Mouse (Mus musculus): ENCODE data around the gene Ier5. TPM values are rescaled to one million over a fixed set of nuclear protein-coding genes. Genes with fewer than 3 reads are reported as not detected.

Ier5 gene
- polyA plus RNA-seq, 1 experiment: 21.1 TPM

DNA sequence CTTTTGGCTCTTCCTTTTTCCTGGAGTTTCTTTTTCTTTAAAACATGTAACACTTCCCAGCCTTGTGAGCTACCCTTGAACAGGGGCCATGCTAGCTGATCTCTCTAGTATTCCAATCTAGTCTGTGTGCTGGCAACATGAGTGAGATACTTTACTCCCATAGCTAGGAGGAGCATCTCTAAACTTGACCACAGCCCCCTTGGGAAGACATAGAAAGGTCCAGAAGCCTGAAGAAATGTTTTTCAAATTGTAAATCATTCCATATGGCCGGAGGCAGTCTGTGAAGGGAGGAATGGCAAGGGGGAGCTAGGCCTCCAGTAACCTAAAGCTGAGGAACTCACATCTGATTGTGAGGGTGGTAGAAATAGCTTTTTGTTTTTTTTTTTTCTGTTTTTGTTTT lies 8.7 kb downstream of the Ier5 start:
- Histone ChIP-seq H3K79me2 (ENCODE audit: control insufficient read depth, insufficient read depth) (peaks cover 10% of the 10 kb centered on the region), H3K4me2 (ENCODE audit: low read depth) (peak overlapping the region; percentile 91), H3K27me3 (ENCODE audit: control insufficient read depth, insufficient read depth, insufficient read length) (no peaks in the 10 kb centered on the region), H3ac (ENCODE audit: control insufficient read depth, insufficient read length) (no peak overlapping the region), H3K36me3 (ENCODE audit: control insufficient read depth, insufficient read depth) (no peaks in the 10 kb centered on the region), H3K4me3 (no peak overlapping the region)
- TF ChIP-seq MYOG (IDR thresholded peaks at IDR 0.05; ENCODE audit: control insufficient read depth in 1 of 3, insufficient read depth in 1 of 3, insufficient read length in 2 of 3, low read depth in 2 of 3): no peak
- no peak for TF ChIP-seq POLR2A (IDR thresholded peaks at IDR 0.05; ENCODE audit: insufficient read length, low read depth)
- TF ChIP-seq E2F4 (IDR thresholded peaks at IDR 0.05; ENCODE audit: insufficient read depth): no peak
- TF ChIP-seq REST (IDR thresholded peaks at IDR 0.05; ENCODE audit: insufficient read depth, insufficient read length): no peak
- TF ChIP-seq TCF12 (IDR thresholded peaks at IDR 0.05; ENCODE audit: insufficient read depth, poor library complexity, severe bottlenecking): no peak
- no peak for TF ChIP-seq MAX (IDR thresholded peaks at IDR 0.05; ENCODE audit: low read depth)
- TF ChIP-seq POLR2AphosphoS2 (IDR thresholded peaks at IDR 0.05; ENCODE audit: insufficient read length, low read depth): no peak
- no peak for TF ChIP-seq SRF (IDR thresholded peaks at IDR 0.05; ENCODE audit: control insufficient read depth, insufficient read length, low read depth)
- no peak for TF ChIP-seq MYOD1 (IDR thresholded peaks at IDR 0.05; ENCODE audit: control insufficient read depth in 1 of 3, insufficient read length in 2 of 3, low read depth in 2 of 3)
- no peak for TF ChIP-seq CEBPB (IDR thresholded peaks at IDR 0.05; ENCODE audit: insufficient read depth, poor library complexity, severe bottlenecking)
- TF ChIP-seq TCF3 (IDR thresholded peaks at IDR 0.05; ENCODE audit: insufficient read length, low read depth): no peak

DNA sequence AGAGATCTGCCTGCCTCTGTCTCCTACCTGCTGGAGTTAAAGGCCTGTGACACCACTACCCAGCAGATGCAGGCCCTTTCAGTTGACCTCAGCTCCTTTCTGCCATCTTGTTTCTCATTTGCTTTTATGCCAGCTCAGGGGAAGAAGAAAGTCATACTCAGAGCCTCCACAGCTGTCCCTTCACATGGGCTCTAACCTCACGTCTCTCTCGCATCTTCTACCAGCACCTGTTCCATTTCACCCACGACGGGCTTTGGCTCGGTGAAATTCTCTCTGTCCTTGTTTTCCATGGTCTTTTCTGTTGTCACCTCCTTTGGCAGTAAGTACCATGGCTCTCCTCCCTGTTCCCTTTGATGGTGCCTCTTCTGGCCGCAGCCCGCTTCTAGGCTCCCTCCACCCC lies 9.1 kb downstream of the Ier5 start:
- Histone ChIP-seq H3K4me3 (no peak overlapping the region), H3K27me3 (ENCODE audit: control insufficient read depth, insufficient read depth, insufficient read length) (no peaks in the 10 kb centered on the region), H3K36me3 (ENCODE audit: control insufficient read depth, insufficient read depth) (no peaks in the 10 kb centered on the region), H3K79me2 (ENCODE audit: control insufficient read depth, insufficient read depth) (peaks cover 5% of the 10 kb centered on the region), H3K4me2 (ENCODE audit: low read depth) (no peak overlapping the region), H3ac (ENCODE audit: control insufficient read depth, insufficient read length) (no peak overlapping the region)
- peak in 2 of 3 experiments; percentile 26 to 42 for TF ChIP-seq MYOD1 (IDR thresholded peaks at IDR 0.05; ENCODE audit: control insufficient read depth in 1 of 3, insufficient read length in 2 of 3, low read depth in 2 of 3)
- peak in 1 of 3 experiments; percentile 51 for TF ChIP-seq MYOG (IDR thresholded peaks at IDR 0.05; ENCODE audit: control insufficient read depth in 1 of 3, insufficient read depth in 1 of 3, insufficient read length in 2 of 3, low read depth in 2 of 3)
- no peak for TF ChIP-seq CEBPB (IDR thresholded peaks at IDR 0.05; ENCODE audit: insufficient read depth, poor library complexity, severe bottlenecking)
- no peak for TF ChIP-seq POLR2A (IDR thresholded peaks at IDR 0.05; ENCODE audit: insufficient read length, low read depth)
- no peak for TF ChIP-seq E2F4 (IDR thresholded peaks at IDR 0.05; ENCODE audit: insufficient read depth)
- TF ChIP-seq REST (IDR thresholded peaks at IDR 0.05; ENCODE audit: insufficient read depth, insufficient read length): no peak
- no peak for TF ChIP-seq TCF12 (IDR thresholded peaks at IDR 0.05; ENCODE audit: insufficient read depth, poor library complexity, severe bottlenecking)

DNA sequence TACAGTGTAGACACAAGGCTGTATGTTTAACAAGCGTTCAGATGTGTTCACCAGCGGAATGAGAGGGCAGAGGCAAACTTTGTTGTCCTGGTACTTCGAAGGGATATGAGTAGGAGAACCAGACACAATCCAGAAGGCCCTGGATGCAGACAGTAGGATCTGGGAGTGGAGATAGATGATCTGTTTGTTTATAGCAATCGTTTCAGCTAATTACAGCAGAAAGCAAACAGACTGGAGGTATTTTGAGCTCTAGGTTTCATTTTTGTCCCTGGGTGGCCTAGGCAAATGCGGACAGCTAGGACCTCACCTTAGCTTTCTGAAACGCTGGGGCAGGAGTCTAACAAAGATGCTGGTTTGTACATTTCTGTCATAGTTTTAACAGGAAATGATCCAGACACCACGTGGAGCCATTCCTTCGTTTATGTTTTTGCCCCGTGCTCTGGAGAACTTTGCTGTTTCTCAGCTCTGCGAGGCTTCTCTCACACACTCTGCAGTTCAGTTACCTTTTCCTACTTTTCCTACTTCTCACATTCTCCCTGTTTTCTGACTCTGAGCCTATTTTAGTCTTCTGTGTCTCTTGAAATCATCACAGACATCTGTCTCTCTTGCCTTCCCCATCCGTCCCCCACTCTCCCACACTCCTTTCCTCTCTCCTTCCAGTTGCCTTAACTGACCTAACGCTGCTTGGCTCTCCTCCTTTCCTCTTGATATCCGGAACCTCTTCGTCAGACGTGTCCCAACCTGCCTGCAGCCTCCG lies 10.4 kb downstream of the Ier5 start:
- Histone ChIP-seq H3K4me3 (no peak overlapping the region), H3K27me3 (ENCODE audit: control insufficient read depth, insufficient read depth, insufficient read length) (no peaks in the 10 kb centered on the region), H3ac (ENCODE audit: control insufficient read depth, insufficient read length) (no peak overlapping the region), H3K79me2 (ENCODE audit: control insufficient read depth, insufficient read depth) (no peaks in the 10 kb centered on the region), H3K4me2 (ENCODE audit: low read depth) (peak overlapping the region; percentile 31), H3K36me3 (ENCODE audit: control insufficient read depth, insufficient read depth) (no peaks in the 10 kb centered on the region)
- TF ChIP-seq MYOD1 (IDR thresholded peaks at IDR 0.05; ENCODE audit: control insufficient read depth in 1 of 3, insufficient read length in 2 of 3, low read depth in 2 of 3) (no peak), SRF (IDR thresholded peaks at IDR 0.05; ENCODE audit: control insufficient read depth, insufficient read length, low read depth) (no peak), POLR2A (IDR thresholded peaks at IDR 0.05; ENCODE audit: insufficient read length, low read depth) (no peak), CEBPB (IDR thresholded peaks at IDR 0.05; ENCODE audit: insufficient read depth, poor library complexity, severe bottlenecking) (no peak), REST (IDR thresholded peaks at IDR 0.05; ENCODE audit: insufficient read depth, insufficient read length) (no peak), MAX (IDR thresholded peaks at IDR 0.05; ENCODE audit: low read depth) (no peak), MYOG (IDR thresholded peaks at IDR 0.05; ENCODE audit: control insufficient read depth in 1 of 3, insufficient read depth in 1 of 3, insufficient read length in 2 of 3, low read depth in 2 of 3) (no peak), E2F4 (IDR thresholded peaks at IDR 0.05; ENCODE audit: insufficient read depth) (no peak), TCF3 (IDR thresholded peaks at IDR 0.05; ENCODE audit: insufficient read length, low read depth) (no peak)

DNA sequence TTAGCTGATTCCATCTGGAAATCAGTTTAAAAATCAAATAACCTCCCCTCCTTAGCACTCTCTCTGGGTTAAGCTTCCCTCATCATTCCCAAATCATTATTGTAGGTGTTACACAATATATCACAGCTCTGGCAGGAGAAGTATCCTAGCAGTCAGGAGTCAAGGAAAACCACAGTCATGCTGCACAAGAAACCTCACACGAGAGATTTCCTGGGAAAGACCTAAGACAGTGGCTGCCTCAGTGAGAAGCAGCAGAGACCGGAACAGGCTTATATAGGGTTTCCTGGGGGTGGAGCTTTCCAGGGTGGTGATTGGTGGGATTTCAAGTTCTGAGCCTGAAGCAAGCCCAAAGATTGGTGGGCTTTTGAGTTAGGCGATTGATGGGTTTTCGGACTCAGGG lies 11.4 kb downstream of the Ier5 start:
- TF ChIP-seq SRF (IDR thresholded peaks at IDR 0.05; ENCODE audit: control insufficient read depth, insufficient read length, low read depth): no peak
- TF ChIP-seq TCF12 (IDR thresholded peaks at IDR 0.05; ENCODE audit: insufficient read depth, poor library complexity, severe bottlenecking): no peak
- TF ChIP-seq USF1 (IDR thresholded peaks at IDR 0.05; ENCODE audit: low read depth): no peak
- TF ChIP-seq REST (IDR thresholded peaks at IDR 0.05; ENCODE audit: insufficient read depth, insufficient read length): no peak
- TF ChIP-seq MYOD1 (IDR thresholded peaks at IDR 0.05; ENCODE audit: control insufficient read depth in 1 of 3, insufficient read length in 2 of 3, low read depth in 2 of 3): no peak
- TF ChIP-seq E2F4 (IDR thresholded peaks at IDR 0.05; ENCODE audit: insufficient read depth): no peak
- TF ChIP-seq POLR2A (IDR thresholded peaks at IDR 0.05; ENCODE audit: insufficient read length, low read depth): no peak
- TF ChIP-seq MYOG (IDR thresholded peaks at IDR 0.05; ENCODE audit: control insufficient read depth in 1 of 3, insufficient read depth in 1 of 3, insufficient read length in 2 of 3, low read depth in 2 of 3): no peak
- TF ChIP-seq MAX (IDR thresholded peaks at IDR 0.05; ENCODE audit: low read depth): no peak
- TF ChIP-seq POLR2AphosphoS2 (IDR thresholded peaks at IDR 0.05; ENCODE audit: insufficient read length, low read depth): no peak
- no peak for TF ChIP-seq TCF3 (IDR thresholded peaks at IDR 0.05; ENCODE audit: insufficient read length, low read depth)
- no peak for TF ChIP-seq CEBPB (IDR thresholded peaks at IDR 0.05; ENCODE audit: insufficient read depth, poor library complexity, severe bottlenecking)
- H3ac ChIP-seq (ENCODE audit: control insufficient read depth, insufficient read length): no peak overlapping the region
- H3K4me3 ChIP-seq: no peak overlapping the region
- H3K4me2 ChIP-seq (ENCODE audit: low read depth): no peak overlapping the region
- no peaks in the 10 kb centered on the region for H3K27me3 ChIP-seq (ENCODE audit: control insufficient read depth, insufficient read depth, insufficient read length)
- H3K79me2 ChIP-seq (ENCODE audit: control insufficient read depth, insufficient read depth): no peaks in the 10 kb centered on the region
- H3K36me3 ChIP-seq (ENCODE audit: control insufficient read depth, insufficient read depth): no peaks in the 10 kb centered on the region

Data from myocyte (in vitro differentiated cells).